Mouse (Mus musculus) left cerebral cortex, adult 11 months (tissue): ENCODE measurements around the gene Tiam1.

Source experiments
- DNase-seq: peaks from one replicate; pipeline ENCODE4 v3.0.0; 2022; ENCODE audit warnings: low spot score

The Tiam1 gene

DNA sequence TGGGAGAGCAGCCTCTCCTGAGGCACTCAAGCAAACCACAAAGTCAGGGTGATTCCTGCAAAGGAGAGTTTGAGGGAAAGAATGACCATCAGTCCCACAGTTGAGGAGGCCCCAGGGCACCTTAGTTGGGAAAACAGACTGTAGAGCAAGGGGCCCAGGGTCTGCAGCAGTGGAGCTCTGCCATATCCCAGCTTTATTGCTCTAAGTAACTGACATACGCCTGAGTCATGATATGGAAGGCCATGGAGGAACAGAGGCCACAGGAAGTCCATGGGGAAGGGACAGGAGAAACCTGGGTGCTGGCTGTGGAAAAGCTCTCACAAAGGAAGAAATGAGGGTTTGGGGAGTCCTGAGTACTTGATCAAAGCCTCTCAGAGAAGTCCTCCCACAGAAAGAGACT lies 189.5 kb downstream of the Tiam1 start:
- no peak for DNase-seq

DNA sequence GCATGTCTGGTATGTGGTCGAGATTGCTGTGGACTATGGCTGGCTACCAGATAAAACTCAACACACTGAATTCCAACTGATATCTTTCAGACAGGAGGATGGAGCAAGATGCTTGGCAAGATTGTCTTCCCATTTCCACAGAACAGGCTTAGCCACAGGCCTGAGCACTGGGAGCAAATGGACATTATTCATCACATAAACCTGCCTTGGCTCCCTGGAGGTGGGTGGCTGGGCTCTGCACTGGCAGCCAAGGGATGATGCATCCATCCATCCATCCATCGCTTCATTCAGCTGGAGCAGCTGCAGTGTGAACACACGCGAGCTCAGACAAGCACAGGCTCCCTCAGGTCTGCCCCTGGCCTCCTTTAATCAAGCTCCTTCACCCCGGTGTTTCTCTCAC lies 190.7 kb downstream of the Tiam1 start:
- DNase-seq, result no peak

DNA sequence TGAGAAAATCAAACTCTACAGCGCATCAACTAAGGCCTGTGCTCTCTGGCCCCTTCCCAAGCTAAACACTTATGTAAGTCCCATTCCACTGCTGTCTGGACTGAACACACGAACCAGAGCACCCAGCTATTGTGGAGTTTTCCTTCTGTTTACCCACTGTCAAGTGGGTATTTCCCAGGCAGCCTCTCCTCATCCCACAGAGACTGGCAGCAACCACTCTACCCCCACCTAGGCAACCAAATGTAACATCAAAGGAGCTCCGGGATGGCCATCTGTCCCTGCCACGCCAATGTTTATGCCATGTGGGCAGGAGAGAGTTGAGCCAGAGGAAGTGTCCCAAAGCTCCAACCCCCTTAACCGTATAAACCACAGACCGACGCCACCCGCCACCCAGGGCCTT lies 192.8 kb downstream of the Tiam1 start:
- DNase-seq, result no peak

DNA sequence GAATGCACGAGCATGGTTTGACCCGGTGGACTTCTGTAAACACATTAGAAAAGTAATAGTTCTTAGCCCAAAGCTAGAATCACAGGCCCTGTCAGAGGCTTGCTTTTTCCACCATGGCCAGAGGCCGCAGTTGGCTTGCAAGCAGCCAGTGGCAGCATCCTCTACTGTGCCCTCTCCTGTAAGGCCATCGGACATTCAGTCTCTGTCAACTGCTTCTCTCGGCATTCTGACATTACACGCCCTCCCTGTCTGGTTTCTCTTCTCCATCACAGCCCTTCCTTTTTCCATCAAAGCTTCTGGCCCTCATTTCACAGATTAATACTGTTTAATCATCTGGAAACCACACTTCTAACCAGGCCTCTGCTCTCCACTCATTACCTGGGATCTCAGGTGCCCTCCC lies 193.3 kb downstream of the Tiam1 start:
- no peak for DNase-seq

DNA sequence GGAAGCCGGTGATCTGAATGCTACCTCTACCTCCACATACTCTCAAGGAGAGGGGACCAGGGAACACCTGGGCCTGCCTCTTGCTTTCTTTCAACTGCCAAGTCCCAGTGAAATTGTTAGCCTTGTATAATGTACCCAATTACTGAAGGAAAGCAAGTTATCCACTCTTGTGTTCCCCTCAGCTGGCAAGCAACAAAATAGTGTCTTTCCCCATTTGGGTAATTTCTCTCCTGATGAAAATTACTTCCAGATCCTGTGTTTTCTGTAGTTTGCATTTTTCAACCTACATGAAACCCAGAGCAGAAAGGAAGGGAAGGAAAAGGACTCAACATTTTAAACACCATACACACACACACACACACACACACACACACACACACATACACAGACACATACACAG lies 195.5 kb downstream of the Tiam1 start:
- no peak for DNase-seq

DNA sequence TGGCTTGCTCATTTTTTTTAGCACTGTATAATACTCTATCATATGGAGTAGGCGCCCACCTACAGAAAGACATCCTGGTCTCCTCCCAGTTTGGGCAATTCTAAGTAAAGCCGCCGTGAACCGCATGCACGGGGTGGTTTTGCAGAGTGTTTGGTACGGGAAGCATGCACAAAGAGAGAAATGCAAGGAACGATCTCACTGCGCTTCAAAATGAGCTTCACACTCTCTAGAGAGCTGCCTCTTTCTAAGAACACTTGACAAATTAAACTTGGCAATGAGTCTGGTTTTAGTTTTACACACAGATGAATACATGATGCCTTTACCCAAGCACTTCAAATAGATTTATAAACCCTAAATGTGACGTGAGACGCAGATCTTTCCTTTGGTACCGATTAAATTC lies 196.8 kb downstream of the Tiam1 start:
- no peak for DNase-seq

DNA sequence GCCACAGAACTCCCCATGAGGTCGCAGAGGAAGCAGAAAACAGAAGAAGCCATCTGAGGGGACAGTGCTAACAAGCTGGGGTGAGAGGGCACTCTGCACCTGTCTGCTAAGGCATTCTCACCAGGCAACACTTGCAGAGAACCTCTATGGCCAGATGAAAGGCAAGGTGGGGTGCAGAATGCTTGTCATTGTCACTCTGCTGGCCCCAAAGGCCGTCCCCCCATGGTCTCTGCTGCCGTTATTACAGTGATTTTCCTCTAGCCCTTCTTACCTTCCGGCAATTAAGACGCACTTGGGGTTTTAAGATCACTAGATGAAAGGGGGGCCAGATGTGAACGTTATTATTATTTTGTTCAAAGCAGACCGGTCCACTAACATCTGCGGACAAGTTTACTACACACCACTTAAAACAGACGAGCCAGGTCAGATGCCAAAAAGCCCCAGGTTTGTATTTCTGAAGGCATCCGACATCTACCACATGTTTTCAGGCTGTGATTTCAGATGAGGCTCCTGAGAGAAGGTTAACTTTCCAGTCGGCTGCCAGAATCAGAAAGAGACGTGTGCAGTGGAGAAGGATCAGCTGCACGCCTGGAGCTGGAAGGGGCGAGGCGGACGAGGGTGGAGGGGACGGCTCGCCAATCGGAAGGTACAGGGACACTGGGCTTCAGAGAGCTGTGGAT lies 198.8 kb downstream of the Tiam1 start:
- no peak for DNase-seq

DNA sequence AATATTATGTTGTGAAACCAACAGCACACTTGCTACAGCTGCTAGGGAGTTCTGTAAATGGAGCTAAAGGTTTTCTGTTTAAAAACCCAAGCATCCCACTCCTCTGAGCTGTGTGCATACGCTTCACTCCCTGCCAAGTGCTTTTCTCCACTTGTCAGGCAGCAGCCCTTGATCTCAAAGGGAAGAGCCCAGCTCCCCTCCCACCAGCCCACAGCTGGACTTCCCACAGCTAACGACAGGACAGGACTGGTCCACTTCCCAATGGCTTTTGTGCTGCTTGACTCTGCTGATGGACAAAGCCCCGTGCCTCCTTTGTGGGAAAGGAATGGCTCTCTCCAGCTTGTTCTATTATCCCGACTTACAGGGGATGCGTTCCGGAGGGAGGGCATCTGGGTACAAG lies 199.5 kb downstream of the Tiam1 start:
- no peak for DNase-seq

DNA sequence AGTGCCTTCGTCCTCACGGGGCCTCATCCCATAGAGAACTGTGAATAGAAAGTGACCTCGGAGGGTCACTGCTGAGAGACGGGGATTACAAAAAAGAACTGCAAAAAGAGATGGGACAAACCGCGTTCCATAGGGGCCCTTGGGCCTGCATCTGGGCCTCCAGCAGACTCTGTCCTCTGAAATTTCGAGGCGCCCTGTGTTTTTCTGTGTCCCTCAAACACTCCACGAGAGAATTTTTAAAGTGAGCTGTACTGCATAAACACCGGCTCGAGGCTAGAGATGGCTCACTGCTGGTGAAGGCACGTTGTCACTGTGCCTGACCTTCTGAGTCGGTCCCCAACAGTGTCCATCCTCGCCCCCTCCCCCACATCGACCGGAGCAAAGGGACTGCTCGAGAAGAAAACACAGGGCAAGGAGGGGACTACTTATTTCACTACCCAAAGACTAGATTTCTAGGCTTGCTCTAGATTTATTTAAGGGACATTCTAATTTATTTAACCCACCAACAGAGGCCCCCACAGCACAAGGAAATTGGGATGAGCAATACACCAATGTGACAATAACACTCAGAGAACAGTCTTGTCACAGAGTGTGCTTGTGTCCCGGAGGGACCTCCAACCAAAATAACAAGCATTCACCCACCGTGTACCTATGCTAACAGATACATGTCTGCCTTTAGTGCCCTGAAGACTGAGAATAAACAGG lies 200.2 kb downstream of the Tiam1 start:
- no peak for DNase-seq

DNA sequence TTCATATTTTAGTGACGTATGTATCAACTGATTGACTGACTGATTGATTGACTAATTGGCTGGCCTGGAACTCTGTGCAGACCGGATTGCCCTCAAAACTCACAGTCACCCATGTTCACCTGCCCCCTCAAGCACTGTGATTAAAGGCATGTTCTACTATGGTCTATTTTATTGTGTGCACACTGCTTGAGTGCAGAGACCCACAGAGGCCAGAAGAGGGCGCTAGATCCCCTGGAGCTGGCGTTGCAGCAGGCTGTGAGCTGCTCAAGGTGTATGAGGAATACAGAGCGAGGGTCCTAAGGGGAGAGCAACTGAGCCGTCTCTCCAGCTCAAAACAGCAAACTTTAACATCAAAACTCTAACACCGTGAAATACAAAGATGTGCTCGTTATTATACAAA lies 202.9 kb downstream of the Tiam1 start:
- no peak for DNase-seq

DNA sequence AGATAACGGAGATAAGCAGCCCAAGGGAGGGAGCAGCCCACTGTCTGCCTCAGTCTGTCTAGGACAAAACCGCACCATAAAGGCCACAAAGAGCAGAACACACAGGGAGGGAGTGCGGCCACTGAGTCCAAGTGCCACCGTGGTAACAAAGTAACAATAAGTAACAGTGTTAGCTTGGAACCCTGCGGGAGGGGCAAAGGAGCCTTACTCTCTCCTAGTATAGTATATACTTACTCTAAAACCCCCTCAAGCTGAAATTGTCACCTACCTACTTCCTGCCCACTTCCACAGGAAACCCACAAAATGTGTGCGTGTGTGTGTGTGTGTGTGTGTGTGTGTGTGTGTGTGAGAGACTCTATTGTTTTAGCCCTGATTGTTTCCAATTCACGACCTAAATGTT lies 205.3 kb downstream of the Tiam1 start:
- DNase-seq, result no peak

DNA sequence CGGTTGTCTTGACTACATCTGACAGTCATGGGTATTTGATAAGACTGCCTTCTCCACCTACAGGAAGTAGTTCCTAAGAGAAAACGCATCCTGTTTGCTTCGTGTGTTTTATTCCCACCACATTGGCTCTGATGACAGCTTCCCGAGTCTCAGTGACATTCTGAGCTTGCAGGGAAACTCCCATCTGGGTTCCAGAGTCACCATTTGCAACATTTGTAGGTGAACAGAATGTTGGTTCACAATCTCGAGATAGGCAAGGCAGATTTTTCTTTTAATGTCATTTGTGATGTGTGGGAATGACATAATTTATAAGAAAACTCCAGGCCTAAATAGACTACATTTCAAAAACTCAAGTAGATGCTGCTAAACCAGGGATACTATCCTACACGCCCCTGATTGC lies 207.0 kb downstream of the Tiam1 start:
- DNase-seq, result no peak

DNA sequence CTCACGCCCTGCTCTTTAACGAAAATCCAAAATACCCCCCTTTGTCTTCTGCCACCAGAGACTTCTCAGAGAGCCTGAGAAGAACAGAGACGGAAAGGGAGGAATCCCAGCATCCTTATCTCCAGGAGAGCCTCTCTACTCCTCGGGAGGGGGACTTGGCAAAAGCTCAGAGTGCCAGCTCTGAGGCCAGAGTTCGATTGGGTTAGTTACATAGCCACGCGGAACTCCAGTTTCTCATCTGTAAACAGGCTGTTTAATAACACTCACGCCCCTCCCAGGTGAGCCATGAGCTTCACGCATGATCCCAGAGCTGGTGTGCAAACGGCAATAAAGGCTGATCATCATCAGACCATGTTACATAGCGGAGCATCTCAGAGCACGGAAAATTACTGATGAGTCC lies 208.2 kb downstream of the Tiam1 start:
- no peak for DNase-seq

DNA sequence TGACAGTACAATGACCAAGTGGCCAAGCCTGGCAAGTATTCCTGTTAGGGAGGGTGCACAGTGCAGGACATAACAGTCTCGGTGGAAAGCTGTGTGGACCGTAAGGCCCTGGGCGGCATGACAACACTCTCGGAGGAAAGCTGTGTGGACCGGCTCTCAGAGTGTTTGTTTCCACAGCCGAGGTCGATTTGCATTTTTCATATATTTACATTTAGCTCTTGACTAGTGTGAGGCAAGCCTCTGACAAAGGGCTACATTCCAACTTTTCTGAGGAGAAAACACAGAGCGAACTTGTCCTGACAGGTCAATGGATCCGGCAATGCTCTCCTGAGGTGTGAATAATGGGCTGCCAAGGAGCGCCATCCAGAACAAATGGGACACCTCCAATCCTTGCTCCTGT lies 209.0 kb downstream of the Tiam1 start:
- DNase-seq, result no peak

DNA sequence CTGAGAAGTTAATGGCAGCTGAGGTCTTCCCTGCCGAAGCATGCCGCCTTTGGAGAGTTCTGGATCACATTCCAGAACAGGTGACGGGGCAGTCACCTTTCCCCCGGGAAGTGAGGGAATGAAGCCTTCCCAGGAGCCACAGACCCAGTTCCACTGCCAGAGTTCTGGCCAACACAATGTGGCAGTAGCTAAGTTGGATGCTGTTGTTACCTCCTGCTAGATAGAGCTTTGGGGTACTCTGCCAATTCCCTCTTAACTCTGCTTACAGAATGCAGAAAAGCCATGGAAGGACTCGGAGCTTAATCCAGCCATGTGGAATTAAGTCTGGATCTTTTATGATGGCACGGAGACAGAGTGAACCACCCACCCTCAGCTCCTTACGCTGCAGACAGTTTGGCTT lies 209.6 kb downstream of the Tiam1 start:
- no peak for DNase-seq

DNA sequence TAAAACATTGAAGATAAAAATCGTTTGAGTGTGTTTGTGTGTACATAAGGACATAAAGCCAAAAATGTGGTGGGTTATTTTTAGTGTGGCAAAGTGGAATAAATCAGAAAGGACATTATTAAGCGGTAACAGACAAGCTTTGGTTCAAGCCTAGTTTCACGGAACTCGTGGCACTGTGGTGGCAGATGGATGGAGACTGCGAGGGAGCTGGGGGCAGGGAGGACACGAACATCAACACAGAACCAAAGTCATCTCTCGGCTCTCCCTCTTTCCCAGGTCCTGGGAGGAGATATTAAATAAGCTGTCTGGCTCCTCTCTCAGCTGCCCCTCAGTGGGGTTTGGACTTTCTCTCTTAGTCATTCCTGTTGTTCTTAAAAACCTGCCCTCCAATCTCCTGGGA lies 215.0 kb downstream of the Tiam1 start:
- DNase-seq, result no peak

DNA sequence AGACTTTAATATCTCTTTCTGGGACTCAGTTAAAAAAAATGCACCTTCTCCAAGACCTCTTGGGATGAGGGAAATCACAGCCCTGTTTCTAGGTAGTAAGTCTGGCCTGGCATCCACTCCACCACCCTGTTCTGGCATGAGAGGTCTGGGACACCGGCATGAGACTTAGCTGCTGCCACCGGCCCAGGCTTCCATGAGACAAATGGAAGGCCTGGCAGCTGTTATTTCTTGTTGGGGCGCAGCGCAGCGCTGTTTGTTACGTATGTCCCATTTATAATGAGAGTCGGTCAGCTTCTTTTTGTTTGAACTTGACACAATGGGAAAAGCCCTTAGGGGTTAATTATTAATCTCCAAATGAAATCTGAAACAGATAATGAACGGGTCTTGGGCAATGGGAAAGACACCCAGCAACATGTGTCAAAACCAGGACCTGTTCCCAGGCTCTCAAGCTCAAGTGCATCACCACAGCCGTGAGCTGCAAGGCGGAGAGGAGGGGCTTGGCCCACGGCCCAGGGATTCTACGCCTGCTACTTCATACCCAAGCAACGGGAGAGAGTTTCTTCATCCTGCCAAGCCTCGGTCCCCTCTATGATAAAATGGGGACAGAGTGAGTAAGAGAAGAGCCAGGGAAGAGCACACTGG lies 219.2 kb downstream of the Tiam1 start:
- no peak for DNase-seq

DNA sequence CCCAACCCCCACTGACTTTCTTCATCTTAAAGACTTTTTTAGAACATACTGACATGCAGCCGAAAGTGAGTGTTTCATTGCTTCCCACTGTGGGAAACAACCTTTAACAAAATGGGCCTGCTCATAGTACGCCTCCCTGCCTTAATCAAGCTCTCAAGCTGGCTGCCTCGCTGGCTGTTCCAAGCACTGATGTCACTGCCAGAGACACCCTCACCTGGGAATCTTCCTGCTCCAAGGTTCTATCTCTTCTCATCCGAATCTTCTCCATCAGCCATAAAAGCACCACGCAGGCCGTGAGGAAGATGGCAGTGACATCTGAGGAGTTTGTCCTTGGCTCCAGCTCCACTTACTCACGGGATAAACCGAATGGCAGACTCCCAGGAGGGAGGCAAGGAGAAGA lies 220.3 kb downstream of the Tiam1 start:
- DNase-seq, result no peak

DNA sequence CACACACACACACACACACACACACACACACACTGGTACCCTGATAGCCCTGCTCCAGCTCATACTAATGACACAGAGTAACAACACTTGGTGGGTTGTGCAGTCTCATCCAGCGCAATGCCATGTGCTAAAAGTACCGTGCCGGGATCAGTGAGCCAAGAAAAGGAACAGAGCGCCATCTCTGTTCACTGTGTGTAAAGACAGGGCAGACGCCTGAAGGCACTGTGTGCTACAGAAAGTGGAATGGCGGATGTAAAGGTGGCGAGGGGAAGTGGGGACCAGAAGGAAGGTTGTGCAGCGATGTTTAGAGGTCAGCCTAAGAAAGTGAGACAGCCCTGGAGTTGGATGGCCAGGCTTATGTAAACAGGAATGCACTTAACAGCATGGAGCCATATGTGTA lies 221.1 kb downstream of the Tiam1 start:
- DNase-seq, result no peak

DNA sequence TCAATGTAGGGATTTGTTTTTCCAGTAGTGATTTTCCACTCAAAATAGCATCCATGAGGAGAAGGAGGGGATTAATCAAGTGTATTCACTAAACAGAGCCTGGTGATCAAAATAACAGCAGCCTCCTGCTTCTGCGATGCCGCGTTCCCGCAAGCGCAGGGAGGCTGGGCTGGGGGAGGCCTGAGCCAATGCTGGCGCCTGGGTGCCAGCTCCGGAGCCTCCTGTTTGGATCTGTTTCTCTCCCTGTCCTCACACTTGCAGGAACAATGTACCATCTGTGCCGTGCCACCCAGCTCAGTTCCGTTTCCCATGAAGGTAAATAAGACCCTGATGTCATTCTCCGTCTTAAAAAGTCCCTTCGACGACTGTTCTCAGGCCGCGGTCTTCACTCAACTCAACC lies 222.2 kb downstream of the Tiam1 start:
- DNase-seq, result no peak

DNA sequence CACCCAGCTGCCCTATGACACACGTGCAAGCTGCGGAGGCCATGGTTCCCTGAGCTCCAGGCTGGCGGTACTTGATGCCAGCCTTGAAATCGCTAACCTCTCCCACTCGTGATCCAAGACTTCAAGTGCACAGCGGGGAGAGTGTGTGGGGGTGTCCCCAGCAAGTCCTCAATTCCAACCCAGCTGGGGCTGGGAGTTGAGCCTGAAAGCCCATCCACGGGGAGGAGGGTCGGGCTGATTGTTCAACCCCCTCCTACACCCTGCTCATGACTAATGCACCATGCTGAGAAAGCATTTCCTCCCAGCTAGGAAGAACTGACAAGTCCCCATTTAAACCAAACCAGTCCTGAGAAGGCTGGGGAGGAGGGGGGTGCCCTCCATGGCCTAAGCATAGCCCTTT lies 223.2 kb downstream of the Tiam1 start:
- DNase-seq, result no peak

DNA sequence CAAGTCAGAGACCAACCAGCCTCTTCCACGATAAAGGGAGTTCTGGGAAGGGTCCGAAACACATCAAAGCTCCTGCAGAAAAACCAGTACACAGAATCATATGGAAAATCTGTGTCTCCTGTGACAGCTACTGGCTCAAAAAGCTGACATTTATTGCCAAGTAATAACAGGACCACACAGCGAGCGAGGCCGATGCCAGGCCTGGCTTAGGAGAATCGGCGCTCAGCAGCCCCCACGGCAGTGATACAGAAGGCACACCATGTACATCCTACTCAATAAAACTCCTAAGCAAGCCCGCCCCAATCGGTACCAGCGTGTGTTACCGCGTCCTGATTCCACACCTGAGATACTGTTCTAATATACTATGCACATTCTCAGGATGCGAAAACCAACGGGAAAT lies 226.2 kb downstream of the Tiam1 start:
- no peak for DNase-seq

DNA sequence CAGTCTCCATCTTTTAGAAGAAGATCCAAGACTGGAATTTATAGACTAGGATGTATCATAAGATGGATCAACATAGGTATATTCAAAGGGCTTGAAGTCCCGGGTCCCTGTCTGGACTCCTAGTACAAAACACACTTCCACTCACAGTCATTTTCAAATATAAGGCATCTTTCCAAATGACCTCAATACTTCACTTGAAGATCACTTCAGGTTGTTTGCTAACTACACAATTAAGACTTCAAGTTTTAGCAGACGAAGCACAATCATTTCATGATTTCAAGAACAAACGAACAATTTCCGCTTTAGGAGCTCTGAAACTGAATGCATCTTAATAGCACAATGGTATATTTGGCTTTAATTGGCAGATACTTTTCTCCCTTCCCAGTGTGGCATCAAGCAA lies 228.6 kb downstream of the Tiam1 start:
- no peak for DNase-seq
